Mouse (Mus musculus): ENCODE results near the gene Agpat2. TPM values are rescaled to one million over a fixed set of nuclear protein-coding genes. Genes with fewer than 3 reads are reported as not detected.

The Agpat2 gene
- polyA plus RNA-seq, 1 experiment from 2014 or later, result 41.4 TPM

DNA sequence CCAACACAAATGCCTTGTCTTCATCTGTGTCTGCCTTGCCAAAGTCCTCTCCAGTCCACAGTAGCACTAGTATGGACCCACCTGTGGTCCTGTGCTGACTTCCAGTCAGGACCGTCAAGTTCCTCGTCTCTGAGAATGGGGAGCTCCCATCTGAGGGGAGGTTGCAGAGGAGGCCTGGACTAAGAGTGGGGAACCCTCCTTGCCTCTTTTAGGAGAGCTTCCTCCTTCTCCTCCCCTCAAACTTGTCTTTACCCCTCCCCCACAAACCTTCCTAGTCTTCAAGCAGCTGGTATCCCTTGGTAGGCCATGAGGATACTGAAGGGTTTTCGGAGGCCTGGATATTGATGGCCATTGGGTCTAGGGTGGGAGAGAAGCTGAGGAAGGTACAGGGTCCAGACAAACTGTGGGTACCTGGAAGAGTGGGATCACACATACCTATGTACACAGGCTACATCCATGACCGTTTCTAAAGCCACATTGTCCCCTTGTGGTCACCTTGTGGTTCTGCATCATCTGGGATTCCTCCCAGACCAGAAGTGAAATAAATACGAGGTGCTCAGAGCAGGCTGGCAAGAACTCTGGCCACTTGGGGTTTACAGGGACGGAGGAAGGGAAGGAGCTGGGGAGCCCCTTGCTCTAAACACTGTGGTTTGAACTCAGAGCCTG, 42.7 kb downstream of the Agpat2 start:
- no peaks in the 10 kb centered on the region for H3K27me3 ChIP-seq (ENCODE audit: control insufficient read depth, insufficient read depth, low read length)
- peak; percentile 78 for ATAC-seq (ENCODE audit: low FRiP score, low TSS enrichment)
- H3K36me3 ChIP-seq (ENCODE audit: control insufficient read depth, insufficient read depth, low read length), result no peaks in the 10 kb centered on the region
- H3K9ac ChIP-seq (ENCODE audit: low read depth, low read length), result 0 out of 2 replicates have a peak overlapping the region, but pooled peaks have one; percentile 12
- H3K4me1 ChIP-seq (ENCODE audit: control insufficient read depth, insufficient read depth, low read length), result peaks cover 4% of the 10 kb centered on the region; the same call in 1 of the 2 replicates
- H3K4me2 ChIP-seq (replicated peaks; ENCODE audit: low read depth, low read length), result no peak overlapping the region
- H3K4me3 ChIP-seq (ENCODE audit: low read length), result no peak overlapping the region
- H3K27ac ChIP-seq (ENCODE audit: low read depth, low read length), result no peak overlapping the region
- WGBS, result 37% methylated on average over 6 of the region's 6 CpGs
- H3K9me3 ChIP-seq (ENCODE audit: control insufficient read depth, low read length), result no peaks in the 10 kb centered on the region

DNA sequence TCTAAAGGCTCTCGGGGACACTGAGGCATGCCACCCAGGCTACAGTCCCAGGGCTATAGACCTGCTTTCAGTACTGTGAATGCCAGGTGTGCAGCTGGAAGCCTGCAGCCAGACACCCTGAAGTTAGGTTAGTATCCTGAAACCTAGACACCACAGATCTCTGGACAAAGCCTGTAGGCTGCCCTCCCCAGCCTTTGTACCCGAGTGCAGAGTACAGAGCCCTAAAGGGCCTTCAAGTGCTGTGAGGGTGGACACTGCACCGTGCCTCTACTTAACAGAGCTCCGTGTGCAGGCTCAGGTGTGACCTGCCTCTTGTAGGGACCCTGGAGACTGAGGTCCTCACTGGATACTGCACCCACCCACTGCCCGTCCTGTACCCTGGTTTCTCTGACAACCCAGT, 43.7 kb downstream of the Agpat2 start:
- no peak overlapping the region for H3K27ac ChIP-seq (ENCODE audit: low read depth, low read length)
- no peak overlapping the region for H3K4me2 ChIP-seq (replicated peaks; ENCODE audit: low read depth, low read length)
- H3K36me3 ChIP-seq (ENCODE audit: control insufficient read depth, insufficient read depth, low read length), result no peaks in the 10 kb centered on the region
- 0 out of 2 replicates have a peak, but pooled peaks have one; percentile 9 for ATAC-seq (ENCODE audit: low FRiP score, low TSS enrichment)
- H3K9ac ChIP-seq (ENCODE audit: low read depth, low read length), result no peak overlapping the region
- H3K27me3 ChIP-seq (ENCODE audit: control insufficient read depth, insufficient read depth, low read length), result no peaks in the 10 kb centered on the region
- H3K4me3 ChIP-seq (ENCODE audit: low read length), result no peak overlapping the region
- no peaks in the 10 kb centered on the region for H3K9me3 ChIP-seq (ENCODE audit: control insufficient read depth, low read length)
- 81% methylated on average over 5 of the region's 5 CpGs for WGBS
- peaks cover 4% of the 10 kb centered on the region; the same call in 1 of the 2 replicates for H3K4me1 ChIP-seq (ENCODE audit: control insufficient read depth, insufficient read depth, low read length)

GRCm38 (mm10) chr2:26556535-26556993, 47.7 kb downstream of the Agpat2 start:
- H3K9me3 ChIP-seq (ENCODE audit: control insufficient read depth, low read length), result no peaks in the 10 kb centered on the region
- no peaks in the 10 kb centered on the region for H3K36me3 ChIP-seq (ENCODE audit: control insufficient read depth, insufficient read depth, low read length)
- peaks cover 4% of the 10 kb centered on the region; the same call in 1 of the 2 replicates for H3K4me1 ChIP-seq (ENCODE audit: control insufficient read depth, insufficient read depth, low read length)
- WGBS, result 60% methylated on average over 4 of the region's 4 CpGs
- H3K27me3 ChIP-seq (ENCODE audit: control insufficient read depth, insufficient read depth, low read length), result no peaks in the 10 kb centered on the region
- H3K4me3 ChIP-seq (ENCODE audit: low read length), result no peak overlapping the region
- no peak overlapping the region for H3K4me2 ChIP-seq (replicated peaks; ENCODE audit: low read depth, low read length)
- H3K27ac ChIP-seq (ENCODE audit: low read depth, low read length), result no peak overlapping the region
- H3K9ac ChIP-seq (ENCODE audit: low read depth, low read length), result no peak overlapping the region
- ATAC-seq (ENCODE audit: low FRiP score, low TSS enrichment), result no peak

GRCm38 (mm10) chr2:26555076-26555475, 49.1 kb downstream of the Agpat2 start:
- H3K9ac ChIP-seq (ENCODE audit: low read depth, low read length), result no peak overlapping the region
- H3K4me1 ChIP-seq (ENCODE audit: control insufficient read depth, insufficient read depth, low read length), result peaks cover 5% of the 10 kb centered on the region; the same call in 1 of the 2 replicates
- no peaks in the 10 kb centered on the region for H3K36me3 ChIP-seq (ENCODE audit: control insufficient read depth, insufficient read depth, low read length)
- no peak for ATAC-seq (ENCODE audit: low FRiP score, low TSS enrichment)
- no peak overlapping the region for H3K27ac ChIP-seq (ENCODE audit: low read depth, low read length)
- H3K4me2 ChIP-seq (replicated peaks; ENCODE audit: low read depth, low read length), result no peak overlapping the region
- H3K9me3 ChIP-seq (ENCODE audit: control insufficient read depth, low read length), result no peaks in the 10 kb centered on the region
- WGBS, result 91% methylated on average over 4 of the region's 4 CpGs
- H3K4me3 ChIP-seq (ENCODE audit: low read length), result no peak overlapping the region
- no peaks in the 10 kb centered on the region for H3K27me3 ChIP-seq (ENCODE audit: control insufficient read depth, insufficient read depth, low read length)

DNA sequence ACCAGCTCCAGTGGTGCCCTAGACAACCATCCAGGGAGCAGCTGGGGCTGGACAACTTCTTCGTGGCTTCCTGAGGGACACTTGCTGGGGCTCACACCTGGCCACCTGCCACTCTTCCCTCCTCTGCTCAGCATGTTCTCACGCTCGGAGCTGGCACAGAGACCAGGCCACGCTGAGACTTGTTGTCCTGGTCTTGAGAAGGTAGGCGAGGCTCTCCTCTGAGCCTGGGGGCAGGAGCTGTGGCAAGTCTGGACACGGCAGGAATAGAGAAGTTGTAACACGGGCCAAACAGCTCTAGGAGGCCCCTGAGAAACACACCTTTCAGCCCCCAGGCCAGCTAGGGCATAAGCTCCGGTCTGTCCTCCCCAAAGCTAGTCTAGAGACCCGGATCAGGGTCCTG, 50.3 kb downstream of the Agpat2 start:
- no peaks in the 10 kb centered on the region for H3K27me3 ChIP-seq (ENCODE audit: control insufficient read depth, insufficient read depth, low read length)
- ATAC-seq (ENCODE audit: low FRiP score, low TSS enrichment), result no peak
- WGBS, result 79% methylated on average over 9 of the region's 9 CpGs
- no peaks in the 10 kb centered on the region for H3K9me3 ChIP-seq (ENCODE audit: control insufficient read depth, low read length)
- H3K36me3 ChIP-seq (ENCODE audit: control insufficient read depth, insufficient read depth, low read length), result no peaks in the 10 kb centered on the region
- H3K27ac ChIP-seq (ENCODE audit: low read depth, low read length), result no peak overlapping the region
- no peak overlapping the region for H3K4me3 ChIP-seq (ENCODE audit: low read length)
- no peak overlapping the region for H3K9ac ChIP-seq (ENCODE audit: low read depth, low read length)
- no peak overlapping the region for H3K4me2 ChIP-seq (replicated peaks; ENCODE audit: low read depth, low read length)
- H3K4me1 ChIP-seq (ENCODE audit: control insufficient read depth, insufficient read depth, low read length), result peaks cover 12% of the 10 kb centered on the region; the same call in 1 of the 2 replicates

GRCm38 (mm10) chr2:26552066-26552465, 52.2 kb downstream of the Agpat2 start:
- no peak for ATAC-seq (ENCODE audit: low FRiP score, low TSS enrichment)
- H3K4me1 ChIP-seq (ENCODE audit: control insufficient read depth, insufficient read depth, low read length), result peaks cover 12% of the 10 kb centered on the region; the same call in 1 of the 2 replicates

DNA sequence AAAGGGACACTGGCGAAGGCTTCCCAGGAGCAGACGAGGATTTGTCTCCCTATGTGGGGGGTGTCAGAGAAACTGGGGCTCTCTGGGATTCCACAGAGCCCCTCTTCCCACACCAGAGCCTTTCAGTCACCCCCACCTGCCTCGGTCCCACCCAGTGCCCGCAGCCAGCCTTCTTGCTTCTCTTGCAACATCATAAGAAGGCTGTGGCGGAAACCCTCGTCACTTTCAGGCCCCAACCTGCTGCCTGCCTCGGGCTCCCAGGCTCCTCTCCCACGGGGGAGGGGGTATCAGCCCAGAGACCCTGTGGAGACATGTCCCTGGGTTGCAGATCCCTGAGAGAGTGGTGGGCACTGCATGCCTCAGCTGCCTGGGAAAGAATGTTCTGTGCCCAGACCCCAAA, 52.8 kb downstream of the Agpat2 start:
- no peak overlapping the region for H3K4me2 ChIP-seq (replicated peaks; ENCODE audit: low read depth, low read length)
- H3K4me3 ChIP-seq (ENCODE audit: low read length), result no peak overlapping the region
- ATAC-seq (ENCODE audit: low FRiP score, low TSS enrichment), result no peak
- no peak overlapping the region for H3K27ac ChIP-seq (ENCODE audit: low read depth, low read length)
- H3K9ac ChIP-seq (ENCODE audit: low read depth, low read length), result no peak overlapping the region
- H3K36me3 ChIP-seq (ENCODE audit: control insufficient read depth, insufficient read depth, low read length), result no peaks in the 10 kb centered on the region
- peaks cover 12% of the 10 kb centered on the region; the same call in 1 of the 2 replicates for H3K4me1 ChIP-seq (ENCODE audit: control insufficient read depth, insufficient read depth, low read length)
- H3K9me3 ChIP-seq (ENCODE audit: control insufficient read depth, low read length), result no peaks in the 10 kb centered on the region
- 79% methylated on average over 8 of the region's 8 CpGs for WGBS
- H3K27me3 ChIP-seq (ENCODE audit: control insufficient read depth, insufficient read depth, low read length), result no peaks in the 10 kb centered on the region

More at GRCm38 (mm10) chr2:26552066-26552465, 52.2 kb downstream of the Agpat2 start:
- Histone ChIP-seq H3K9me3 (ENCODE audit: control insufficient read depth, low read length) (no peaks in the 10 kb centered on the region), H3K36me3 (ENCODE audit: control insufficient read depth, insufficient read depth, low read length) (no peaks in the 10 kb centered on the region), H3K27ac (ENCODE audit: low read depth, low read length) (no peak overlapping the region), H3K27me3 (ENCODE audit: control insufficient read depth, insufficient read depth, low read length) (no peaks in the 10 kb centered on the region), H3K4me3 (ENCODE audit: low read length) (no peak overlapping the region), H3K4me2 (replicated peaks; ENCODE audit: low read depth, low read length) (no peak overlapping the region), H3K9ac (ENCODE audit: low read depth, low read length) (no peak overlapping the region)
- 88% methylated on average over 2 of the region's 2 CpGs for WGBS

- Histone ChIP-seq H3K9ac (ENCODE audit: low read depth, low read length) (no peak overlapping the region), H3K4me3 (ENCODE audit: low read length) (no peak overlapping the region), H3K4me2 (replicated peaks; ENCODE audit: low read depth, low read length) (no peak overlapping the region), H3K36me3 (ENCODE audit: control insufficient read depth, insufficient read depth, low read length) (no peaks in the 10 kb centered on the region), H3K27ac (ENCODE audit: low read depth, low read length) (no peak overlapping the region), H3K9me3 (ENCODE audit: control insufficient read depth, low read length) (no peaks in the 10 kb centered on the region), H3K4me1 (ENCODE audit: control insufficient read depth, insufficient read depth, low read length) (peaks cover 12% of the 10 kb centered on the region; the same call in 1 of the 2 replicates), H3K27me3 (ENCODE audit: control insufficient read depth, insufficient read depth, low read length) (no peaks in the 10 kb centered on the region)
- WGBS, result 89% methylated on average over 3 of the region's 3 CpGs
- ATAC-seq (ENCODE audit: low FRiP score, low TSS enrichment), result no peak
Measured at GRCm38 (mm10) chr2:26550777-26551176, 53.4 kb downstream of the Agpat2 start.

- no peak overlapping the region for H3K27ac ChIP-seq (ENCODE audit: low read depth, low read length)
Measured at GRCm38 (mm10) chr2:26550205-26550604, 54.0 kb downstream of the Agpat2 start.

More at GRCm38 (mm10) chr2:26550205-26550604, 54.0 kb downstream of the Agpat2 start:
- Histone ChIP-seq H3K4me3 (ENCODE audit: low read length) (no peak overlapping the region), H3K9ac (ENCODE audit: low read depth, low read length) (no peak overlapping the region), H3K27me3 (ENCODE audit: control insufficient read depth, insufficient read depth, low read length) (no peaks in the 10 kb centered on the region), H3K9me3 (ENCODE audit: control insufficient read depth, low read length) (no peaks in the 10 kb centered on the region), H3K36me3 (ENCODE audit: control insufficient read depth, insufficient read depth, low read length) (no peaks in the 10 kb centered on the region), H3K4me2 (replicated peaks; ENCODE audit: low read depth, low read length) (no peak overlapping the region), H3K4me1 (ENCODE audit: control insufficient read depth, insufficient read depth, low read length) (peaks cover 12% of the 10 kb centered on the region; the same call in 1 of the 2 replicates)
- ATAC-seq (ENCODE audit: low FRiP score, low TSS enrichment), result no peak
- WGBS, result 66% methylated on average over 3 of the region's 3 CpGs

Measured in kidney, embryonic 14.5 days (tissue).